Mouse (Mus musculus) CH12F3 (cell line): ENCODE data around the gene Hnrnpll.
"Not testable (repeated sequence)": the region's sequence is repeated elsewhere in the genome, so short reads cannot be mapped to it uniquely, and the experiment has no call there.

ENCODE experiments used
- in situ Hi-C: fragments of 300-500 bp; cut with MboI; formaldehyde crosslinking; loops from 2 replicates; pipeline ENCODE4 v1.14.3; 2020; ENCODE audit warnings: low sequenced_read_pairs

The Hnrnpll gene

GRCm38 (mm10) chr17:80060151-80060550 lies 2.0 kb downstream of the Hnrnpll start:
- in situ Hi-C loops, result no loop called here

- in situ Hi-C loops, result no loop called here
Observed at GRCm38 (mm10) chr17:80059731-80060130, 2.4 kb downstream of the Hnrnpll start.

GRCm38 (mm10) chr17:80058501-80058900 lies 3.6 kb downstream of the Hnrnpll start:
- in situ Hi-C loops, result no loop called here

- in situ Hi-C loops, result no loop called here
Observed at GRCm38 (mm10) chr17:80053931-80054734, 8.0 kb downstream of the Hnrnpll start.

- in situ Hi-C loops, result no loop called here
Observed at GRCm38 (mm10) chr17:80051682-80052081, 10.5 kb downstream of the Hnrnpll start.

GRCm38 (mm10) chr17:80049300-80049699 lies 12.8 kb downstream of the Hnrnpll start:
- in situ Hi-C loops, result loop anchor here (5.0 kb wide), 1 partner anchor 133 kb away; no protein-coding TSS in a partner anchor

GRCm38 (mm10) chr17:80048230-80048629 lies 13.9 kb downstream of the Hnrnpll start:
- in situ Hi-C loops, result loop anchor here (5.0 kb wide), 1 partner anchor 134 kb away; no protein-coding TSS in a partner anchor

GRCm38 (mm10) chr17:80041739-80042138 lies 20.4 kb downstream of the Hnrnpll start:
- in situ Hi-C loops, result no loop called here

- in situ Hi-C loops, result no loop called here
Observed at GRCm38 (mm10) chr17:80028675-80029074, 33.5 kb downstream of the Hnrnpll start.

- in situ Hi-C loops, result no loop called here
Observed at GRCm38 (mm10) chr17:80026189-80026936, 35.8 kb downstream of the Hnrnpll start.

GRCm38 (mm10) chr17:80022090-80022489 lies 40.0 kb downstream of the Hnrnpll start:
- in situ Hi-C loops, result no loop called here

- in situ Hi-C loops, result no loop called here
Observed at GRCm38 (mm10) chr17:80020495-80020894, 41.6 kb downstream of the Hnrnpll start.

GRCm38 (mm10) chr17:80018976-80019541 lies 43.1 kb downstream of the Hnrnpll start:
- in situ Hi-C loops, result no loop called here

- in situ Hi-C loops, result no loop called here
Observed at GRCm38 (mm10) chr17:80018239-80018975, 43.7 kb downstream of the Hnrnpll start.

- in situ Hi-C loops, result no loop called here
Observed at GRCm38 (mm10) chr17:80017389-80017788, 44.7 kb downstream of the Hnrnpll start.

GRCm38 (mm10) chr17:80016400-80016799 lies 45.7 kb downstream of the Hnrnpll start:
- in situ Hi-C loops, result not testable (repeated sequence)

- in situ Hi-C loops, result no loop called here
Observed at GRCm38 (mm10) chr17:80014361-80014809, 47.7 kb downstream of the Hnrnpll start.

- in situ Hi-C loops, result loop anchor here (10.0 kb wide), 2 partner anchors 115 to 345 kb away; partner anchors contain the start of gene Atl2
Observed at GRCm38 (mm10) chr17:80009926-80010325, 52.2 kb downstream of the Hnrnpll start.

- in situ Hi-C loops, result loop anchor here (10.0 kb wide), 2 partner anchors 114 to 344 kb away; partner anchors contain the start of gene Atl2
Observed at GRCm38 (mm10) chr17:80008847-80009246, 53.3 kb downstream of the Hnrnpll start.
